30 mouse cellular contexts compared by ENCODE assay signal in genomic region chr10:123721952-123722460, GRCm38 (mm10).
A peak's percentile ranks its signal among the peaks of the same experiment; 100 is the strongest.
DNase-seq lines count a peak whose midpoint lies in the region; ATAC-seq lines count a peak whose summit lies in the region.
"Had no signal": no experiment of that assay in that cellular context is flagged by ENCODE, and none has a peak within 500 bp of the region (broad histone marks: within the 10 kb centered on the region; RNA-seq: fewer than 3 reads in every experiment).

No protein-coding gene starts in this region.

- no peak overlapping the region for H3K27ac ChIP-seq in midbrain, embryonic 14.5 days (replicated peaks; ENCODE audit: low read depth, low read length)
- no peak overlapping the region for H3K27ac ChIP-seq in midbrain, embryonic 13.5 days
- H3K27ac ChIP-seq in kidney, embryonic 14.5 days (ENCODE audit: low read depth, low read length), result no peak overlapping the region
- H3K27ac ChIP-seq: embryonic facial prominence, embryonic 12.5 days; forebrain, embryonic 15.5 days; gastrocnemius, adult 2 months; heart, embryonic 13.5 days; hindbrain, embryonic 14.5 days; limb, embryonic 12.5 days; liver, embryonic 15.5 days; midbrain, embryonic 10.5 days; neural tube, embryonic 12.5 days; stomach, embryonic 15.5 days had no signal

- no peaks in the 10 kb centered on the region for H3K27me3 ChIP-seq in midbrain, embryonic 14.5 days (ENCODE audit: control insufficient read depth, insufficient read depth, low read length)
- no peaks in the 10 kb centered on the region for H3K27me3 ChIP-seq in midbrain, embryonic 13.5 days
- no peaks in the 10 kb centered on the region for H3K27me3 ChIP-seq in kidney, embryonic 14.5 days (ENCODE audit: control insufficient read depth, insufficient read depth, low read length)
- H3K27me3 ChIP-seq: CH12.LX; embryonic facial prominence, embryonic 12.5 days; forebrain, embryonic 15.5 days; heart, embryonic 13.5 days; limb, embryonic 12.5 days; liver, embryonic 15.5 days; neural tube, embryonic 12.5 days; stomach, embryonic 15.5 days had no signal

- no peak overlapping the region for H3K9ac ChIP-seq in midbrain, embryonic 14.5 days (replicated peaks; ENCODE audit: low read length)
- no peak overlapping the region for H3K9ac ChIP-seq in midbrain, embryonic 13.5 days (replicated peaks)
- H3K9ac ChIP-seq in kidney, embryonic 14.5 days (ENCODE audit: low read depth, low read length), result no peak overlapping the region
- H3K9ac ChIP-seq: embryonic facial prominence, embryonic 12.5 days; forebrain, embryonic 15.5 days; heart, embryonic 13.5 days; hindbrain, embryonic 14.5 days; limb, embryonic 12.5 days; liver, embryonic 15.5 days; lung, embryonic 14.5 days; neural tube, embryonic 12.5 days; stomach, embryonic 15.5 days had no signal

- H3K4me3 ChIP-seq in midbrain, embryonic 14.5 days (replicated peaks; ENCODE audit: low read depth, low read length), result no peak overlapping the region
- no peak overlapping the region for H3K4me3 ChIP-seq in midbrain, embryonic 13.5 days (replicated peaks)
- H3K4me3 ChIP-seq in kidney, embryonic 14.5 days (ENCODE audit: low read length), result no peak overlapping the region
- H3K4me3 ChIP-seq: embryonic facial prominence, embryonic 12.5 days; forebrain, embryonic 15.5 days; gastrocnemius, adult 2 months; heart, embryonic 13.5 days; limb, embryonic 12.5 days; liver, embryonic 15.5 days; midbrain, embryonic 10.5 days; myocyte; neural tube, embryonic 12.5 days; stomach, embryonic 15.5 days had no signal

- no peak for ATAC-seq in midbrain, embryonic 14.5 days (ENCODE audit: low FRiP score, low TSS enrichment)
- no peak for ATAC-seq in midbrain, embryonic 13.5 days
- peak; percentile 57; the same call in 1 of the 2 replicates for ATAC-seq in kidney, embryonic 14.5 days (ENCODE audit: low FRiP score, low TSS enrichment)
- ATAC-seq in megakaryocyte, adult 5-6 weeks (ENCODE audit: poor library complexity, severe bottlenecking), result no peak
- ATAC-seq: forebrain, embryonic 15.5 days had no signal

- H3K4me1 ChIP-seq in midbrain, embryonic 14.5 days (ENCODE audit: control insufficient read depth, insufficient read depth, low read length), result no peaks in the 10 kb centered on the region
- H3K4me1 ChIP-seq in midbrain, embryonic 13.5 days (replicated peaks), result no peaks in the 10 kb centered on the region
- no peaks in the 10 kb centered on the region for H3K4me1 ChIP-seq in kidney, embryonic 14.5 days (ENCODE audit: control insufficient read depth, insufficient read depth, low read length)
- H3K4me1 ChIP-seq: embryonic facial prominence, embryonic 12.5 days; forebrain, embryonic 15.5 days; heart, embryonic 13.5 days; limb, embryonic 12.5 days; liver, embryonic 15.5 days; midbrain, embryonic 10.5 days; neural tube, embryonic 12.5 days; stomach, embryonic 15.5 days had no signal

- H3K9me3 ChIP-seq in midbrain, embryonic 14.5 days (ENCODE audit: control insufficient read depth, low read length), result no peaks in the 10 kb centered on the region
- no peaks in the 10 kb centered on the region for H3K9me3 ChIP-seq in midbrain, embryonic 13.5 days
- H3K9me3 ChIP-seq in kidney, embryonic 14.5 days (ENCODE audit: control insufficient read depth, low read length), result no peaks in the 10 kb centered on the region
- H3K9me3 ChIP-seq: embryonic facial prominence, embryonic 12.5 days; forebrain, embryonic 15.5 days; heart, embryonic 13.5 days; limb, embryonic 12.5 days; liver, embryonic 15.5 days; midbrain, embryonic 10.5 days; neural tube, embryonic 12.5 days; stomach, embryonic 15.5 days had no signal

- H3K36me3 ChIP-seq in midbrain, embryonic 14.5 days (ENCODE audit: control insufficient read depth, insufficient read depth, low read length), result no peaks in the 10 kb centered on the region
- no peaks in the 10 kb centered on the region for H3K36me3 ChIP-seq in midbrain, embryonic 13.5 days
- no peaks in the 10 kb centered on the region for H3K36me3 ChIP-seq in kidney, embryonic 14.5 days (ENCODE audit: control insufficient read depth, insufficient read depth, low read length)
- H3K36me3 ChIP-seq: embryonic facial prominence, embryonic 12.5 days; forebrain, embryonic 15.5 days; heart, embryonic 13.5 days; limb, embryonic 12.5 days; liver, embryonic 15.5 days; midbrain, embryonic 10.5 days; neural tube, embryonic 12.5 days; stomach, embryonic 15.5 days had no signal

- peak; percentile 17 for DNase-seq in midbrain, embryonic 14.5 days
- DNase-seq in kidney, postnatal 14 days, result peak; percentile 57
- no peak for DNase-seq in yolk sac, embryonic 10.5 days (ENCODE audit: low spot score)
- no peak for DNase-seq in retina, postnatal 1 day
- DNase-seq in thymus, postnatal 4 days, result no peak
- DNase-seq: adrenal gland, postnatal 10 days; cerebellum, adult 11 months; cerebellum, adult 9-10 months; cerebellum, postnatal 36 days; gastrocnemius, adult 2 months; gastrocnemius, postnatal 36 days; heart, postnatal 10 days; lung, embryonic 14.5 days; lung, postnatal 14 days; right cerebral cortex, postnatal 14 days; thymus, postnatal 14 days had no signal

- WGBS in midbrain, embryonic 14.5 days, result 77% methylated on average over 2 of the region's 2 CpGs
- 64% methylated on average over 2 of the region's 2 CpGs for WGBS in midbrain, embryonic 13.5 days
- WGBS in kidney, embryonic 14.5 days, result 72% methylated on average over 2 of the region's 2 CpGs

- H3K4me2 ChIP-seq in midbrain, embryonic 14.5 days (ENCODE audit: low read length), result no peak overlapping the region
- no peak overlapping the region for H3K4me2 ChIP-seq in midbrain, embryonic 13.5 days (replicated peaks)
- H3K4me2 ChIP-seq in kidney, embryonic 14.5 days (replicated peaks; ENCODE audit: low read depth, low read length), result no peak overlapping the region
- H3K4me2 ChIP-seq: embryonic facial prominence, embryonic 12.5 days; forebrain, embryonic 15.5 days; heart, embryonic 13.5 days; hindbrain, embryonic 14.5 days; limb, embryonic 12.5 days; liver, embryonic 15.5 days; lung, embryonic 14.5 days; neural tube, embryonic 12.5 days; stomach, embryonic 15.5 days had no signal

Comparison
In these comparisons a context has a peak if more than half of its experiments do, and no peak if none do; other contexts are left out.
1. DNase-seq: peak in midbrain, embryonic 14.5 days (single experiment) and kidney, postnatal 14 days (single experiment); none in yolk sac, embryonic 10.5 days (single experiment), retina, postnatal 1 day (single experiment) and thymus, postnatal 4 days (single experiment).